Mouse (Mus musculus): ENCODE measurements around the gene Gm10799.
"Not testable (repeated sequence)": the region's sequence is repeated elsewhere in the genome, so short reads cannot be mapped to it uniquely, and the experiment has no call there.

The Gm10799 gene

GRCm38 (mm10) chr2:104069704-104070185 is 1.4 kb upstream of the Gm10799 start, which contains the start of gene Cd59b:
TSS of gene Cd59b (plus strand) at chr2:104069849.
- DNase-seq (ENCODE audit: extremely low spot score, low spot score) = peak; percentile 60

DNA sequence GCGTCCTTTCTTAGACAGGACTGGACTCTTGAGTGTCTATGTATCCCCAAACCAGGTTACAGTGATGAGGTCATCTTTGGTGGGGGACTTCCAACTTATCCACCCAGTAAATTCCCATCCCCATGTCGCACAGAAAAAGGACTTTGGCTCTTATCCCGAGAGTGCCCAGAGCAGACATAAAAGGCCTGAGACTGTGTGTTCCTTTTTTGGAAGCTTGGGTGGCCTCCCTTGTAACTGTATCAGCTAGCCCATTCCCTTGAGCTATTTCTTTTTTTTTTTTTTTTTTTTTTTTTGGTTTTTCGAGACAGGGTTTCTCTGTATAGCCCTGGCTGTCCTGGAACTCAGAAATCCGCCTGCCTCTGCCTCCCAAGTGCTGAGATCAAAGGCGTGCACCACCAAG is 2.8 kb downstream of the Gm10799 start, which contains the start of gene Gm10912:
Gm10912 (plus strand) TSS at position 301 of the 400 bp plus-strand sequence.
- not testable (repeated sequence) for DNase-seq (ENCODE audit: extremely low spot score, low spot score)

DNA sequence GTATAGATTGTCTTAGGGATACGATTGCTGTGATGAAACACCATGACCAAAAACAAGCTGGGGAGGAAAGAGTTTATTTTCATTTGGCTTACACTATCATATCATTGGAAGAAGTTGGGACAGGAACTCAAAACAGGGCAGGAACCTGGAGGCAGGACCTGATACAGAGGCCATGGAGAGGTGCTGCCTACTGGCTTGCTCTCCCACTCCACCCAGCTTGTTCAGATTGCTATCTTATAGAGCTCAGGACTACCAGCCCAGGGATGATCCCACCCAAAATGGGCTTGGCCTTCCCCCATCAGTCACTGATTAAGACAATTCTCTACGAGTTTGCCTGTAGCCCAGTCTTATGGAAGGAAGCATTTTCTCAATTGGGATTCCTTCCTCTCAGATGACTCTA is 4.2 kb downstream of the Gm10799 start:
- DNase-seq (ENCODE audit: extremely low spot score, low spot score) = no peak

GRCm38 (mm10) chr2:104062665-104063064 is 5.7 kb downstream of the Gm10799 start:
- no peak for DNase-seq (ENCODE audit: extremely low spot score, low spot score)

GRCm38 (mm10) chr2:104060996-104061395 is 7.4 kb downstream of the Gm10799 start:
- no peak for DNase-seq (ENCODE audit: extremely low spot score, low spot score)

- no peak for DNase-seq (ENCODE audit: extremely low spot score, low spot score)
Measured at GRCm38 (mm10) chr2:104059786-104060185, 8.6 kb downstream of the Gm10799 start.

DNA sequence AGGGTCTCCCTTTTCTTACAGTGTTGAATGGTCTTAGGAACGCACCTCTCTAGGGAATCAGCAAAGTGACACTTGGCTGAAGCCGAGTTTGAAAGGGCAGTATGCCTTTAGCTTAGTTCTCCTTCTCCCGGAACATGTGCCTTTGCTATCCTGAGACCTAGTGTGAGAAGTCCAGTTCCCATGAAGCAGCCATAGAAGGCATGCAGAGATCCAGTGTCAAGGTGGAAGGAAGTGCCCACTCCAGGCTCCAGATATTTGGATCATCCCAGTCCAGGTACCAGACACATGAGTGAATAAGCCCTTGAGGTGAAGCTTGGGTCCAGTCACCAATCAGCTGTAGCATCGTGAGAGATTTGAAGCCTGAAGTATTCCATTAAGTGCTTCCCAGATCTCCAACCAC is 9.4 kb downstream of the Gm10799 start:
- no peak for DNase-seq (ENCODE audit: extremely low spot score, low spot score)

- no peak for DNase-seq (ENCODE audit: extremely low spot score, low spot score)
Measured at GRCm38 (mm10) chr2:104058381-104058780, 10.0 kb downstream of the Gm10799 start.

GRCm38 (mm10) chr2:104044479-104045080 is 23.8 kb downstream of the Gm10799 start:
- DNase-seq (ENCODE audit: extremely low spot score, low spot score) = no peak

GRCm38 (mm10) chr2:104043624-104044478 is 24.5 kb downstream of the Gm10799 start:
- no peak for DNase-seq (ENCODE audit: extremely low spot score, low spot score)

GRCm38 (mm10) chr2:104042766-104043165 is 25.6 kb downstream of the Gm10799 start:
- no peak for DNase-seq (ENCODE audit: extremely low spot score, low spot score)

DNA sequence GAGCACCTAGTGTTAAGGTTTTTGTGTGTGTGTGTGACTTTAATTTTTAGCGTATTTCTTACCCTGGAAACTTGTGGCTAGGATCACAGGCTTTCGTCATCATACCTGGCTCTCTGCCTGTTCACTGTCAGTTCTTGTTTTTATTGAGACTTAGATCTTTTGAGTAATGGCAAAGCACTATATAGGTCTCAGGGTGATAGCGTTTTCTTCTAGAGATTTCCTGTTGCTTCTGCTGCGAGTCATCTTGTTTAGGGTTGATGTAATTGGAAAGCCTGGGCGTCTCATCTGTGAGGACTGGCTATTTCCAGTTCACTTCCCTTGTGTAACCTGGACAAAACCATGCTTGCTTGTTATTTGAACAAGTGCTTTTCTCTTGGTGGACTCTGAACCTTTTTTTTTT is 26.7 kb downstream of the Gm10799 start:
- DNase-seq (ENCODE audit: extremely low spot score, low spot score) = no peak

DNA sequence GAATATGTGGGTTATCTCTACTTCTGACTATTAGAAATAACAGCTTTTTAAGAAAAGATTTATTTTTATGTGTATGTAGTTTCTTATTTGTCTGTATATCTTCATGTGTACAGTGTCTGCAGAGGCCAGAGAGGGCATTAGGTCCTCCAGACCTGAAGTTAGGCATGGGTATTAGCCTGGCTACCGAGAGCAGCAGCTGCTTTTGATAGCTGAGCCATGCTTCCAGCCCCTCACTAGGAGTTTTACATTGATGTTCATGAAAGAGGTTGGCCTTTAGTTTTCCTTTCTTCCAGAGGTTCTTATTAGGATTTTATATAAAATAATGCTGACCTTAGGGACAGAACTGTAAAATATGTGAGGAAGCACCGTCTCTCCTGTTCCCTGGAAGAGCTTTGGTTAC is 30.1 kb downstream of the Gm10799 start:
- no peak for DNase-seq (ENCODE audit: extremely low spot score, low spot score)

DNA sequence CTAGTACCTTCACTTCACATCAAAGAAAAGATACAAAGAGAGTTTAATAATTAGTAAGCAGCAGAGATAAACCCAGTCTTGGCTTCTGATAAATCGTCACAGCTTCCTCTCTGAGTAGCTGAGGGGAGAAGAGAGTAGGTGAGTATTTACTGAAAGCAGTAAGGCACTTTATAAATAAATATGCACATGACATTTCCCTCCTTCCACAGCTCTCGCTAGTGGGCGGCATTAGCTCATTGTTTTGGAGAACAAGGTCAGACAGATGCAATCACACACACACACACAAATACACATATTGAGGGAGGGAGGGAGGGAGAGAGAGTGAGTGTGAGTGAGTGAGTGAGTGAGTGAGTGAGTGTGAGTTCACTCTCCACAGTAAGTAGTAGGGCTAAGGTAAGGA is 32.0 kb downstream of the Gm10799 start:
- DNase-seq (ENCODE audit: extremely low spot score, low spot score) = no peak

GRCm38 (mm10) chr2:104035595-104035994 is 32.8 kb downstream of the Gm10799 start:
- no peak for DNase-seq (ENCODE audit: extremely low spot score, low spot score)

DNA sequence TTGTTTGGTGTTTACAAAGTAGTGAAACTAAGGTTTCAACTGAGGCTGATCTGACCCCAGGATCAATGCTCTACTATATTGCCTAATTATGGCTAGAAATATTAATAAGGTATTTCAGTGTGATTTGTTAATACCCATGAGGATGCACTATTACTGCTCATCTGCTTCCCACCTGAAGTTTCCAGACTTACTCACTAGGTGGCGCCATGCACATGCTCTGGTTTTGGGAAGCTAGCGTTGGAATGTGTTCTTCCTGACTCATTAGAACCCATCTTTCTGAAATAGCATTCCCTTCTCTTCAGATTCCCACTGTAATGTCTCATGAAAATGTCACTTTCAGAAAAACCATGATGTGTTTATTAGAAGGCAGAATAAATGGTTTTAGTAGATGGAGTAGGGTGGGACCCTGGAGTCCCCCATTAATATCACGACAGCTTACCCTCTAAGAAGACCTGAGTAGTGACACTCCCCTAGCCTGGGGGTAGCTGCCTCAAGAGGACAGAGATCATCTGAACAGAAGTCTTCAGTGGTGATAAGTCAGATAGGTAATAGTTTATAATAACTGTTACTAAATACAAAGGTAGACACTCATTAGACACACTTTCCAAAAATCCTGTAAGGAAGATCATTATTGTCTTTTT is 33.4 kb downstream of the Gm10799 start:
- peak; percentile 56 for DNase-seq (ENCODE audit: extremely low spot score, low spot score)

GRCm38 (mm10) chr2:104032056-104032455 is 36.3 kb downstream of the Gm10799 start:
- DNase-seq (ENCODE audit: extremely low spot score, low spot score) = no peak

DNA sequence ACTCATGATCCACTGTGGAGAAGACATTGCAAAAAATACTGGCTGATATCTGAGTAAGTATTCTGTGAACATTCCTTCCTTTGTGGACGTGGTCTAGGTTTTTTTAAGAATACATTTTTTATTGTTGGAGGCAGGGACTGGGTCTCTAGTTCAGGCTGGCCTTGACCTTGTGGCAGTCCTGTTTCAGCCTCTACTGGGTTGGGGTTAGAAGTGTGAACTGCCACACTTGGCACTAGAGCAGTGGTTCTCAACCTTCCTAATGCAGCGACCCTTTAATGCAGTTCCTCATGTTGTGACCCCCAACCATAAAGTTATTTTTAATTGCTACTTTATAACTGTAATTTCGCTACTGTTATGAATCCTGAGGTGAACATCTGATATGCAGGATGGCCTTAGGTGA is 38.0 kb downstream of the Gm10799 start:
- no peak for DNase-seq (ENCODE audit: extremely low spot score, low spot score)

- no peak for DNase-seq (ENCODE audit: extremely low spot score, low spot score)
Measured at GRCm38 (mm10) chr2:104029074-104029473, 39.3 kb downstream of the Gm10799 start.

DNA sequence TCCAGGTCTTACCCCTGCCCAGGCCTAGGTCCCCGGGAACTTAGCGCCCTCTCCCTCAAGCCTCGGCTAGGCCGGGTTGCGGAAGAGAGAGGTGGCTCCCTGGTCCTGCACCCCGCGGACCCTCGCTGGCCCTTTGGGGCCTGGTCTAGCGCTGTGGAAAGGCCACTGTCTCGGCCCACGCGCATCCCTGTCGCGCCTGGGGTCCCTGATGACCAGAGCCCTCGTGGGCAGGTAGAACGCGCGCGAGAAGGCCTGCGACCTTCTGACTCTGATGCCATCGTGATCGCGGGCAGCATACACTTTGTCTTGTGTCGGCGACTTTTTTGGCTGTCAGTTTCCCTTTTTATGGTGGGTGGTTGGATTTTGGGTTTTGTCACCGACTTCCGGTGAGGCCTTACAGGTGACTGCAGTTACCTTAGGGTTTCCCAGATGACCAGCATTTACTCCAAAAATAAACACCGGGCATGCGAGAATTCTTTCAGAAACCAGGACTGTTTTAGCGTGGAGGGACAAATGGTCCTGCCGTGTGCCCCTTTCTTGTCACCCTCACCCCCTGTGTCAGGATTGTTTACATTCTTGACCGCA is 40.1 kb downstream of the Gm10799 start, which contains the start of gene 4931422A03Rik:
4931422A03Rik (minus strand) TSS at position 223 of the 585 bp plus-strand sequence.
- no peak for DNase-seq (ENCODE audit: extremely low spot score, low spot score)

DNA sequence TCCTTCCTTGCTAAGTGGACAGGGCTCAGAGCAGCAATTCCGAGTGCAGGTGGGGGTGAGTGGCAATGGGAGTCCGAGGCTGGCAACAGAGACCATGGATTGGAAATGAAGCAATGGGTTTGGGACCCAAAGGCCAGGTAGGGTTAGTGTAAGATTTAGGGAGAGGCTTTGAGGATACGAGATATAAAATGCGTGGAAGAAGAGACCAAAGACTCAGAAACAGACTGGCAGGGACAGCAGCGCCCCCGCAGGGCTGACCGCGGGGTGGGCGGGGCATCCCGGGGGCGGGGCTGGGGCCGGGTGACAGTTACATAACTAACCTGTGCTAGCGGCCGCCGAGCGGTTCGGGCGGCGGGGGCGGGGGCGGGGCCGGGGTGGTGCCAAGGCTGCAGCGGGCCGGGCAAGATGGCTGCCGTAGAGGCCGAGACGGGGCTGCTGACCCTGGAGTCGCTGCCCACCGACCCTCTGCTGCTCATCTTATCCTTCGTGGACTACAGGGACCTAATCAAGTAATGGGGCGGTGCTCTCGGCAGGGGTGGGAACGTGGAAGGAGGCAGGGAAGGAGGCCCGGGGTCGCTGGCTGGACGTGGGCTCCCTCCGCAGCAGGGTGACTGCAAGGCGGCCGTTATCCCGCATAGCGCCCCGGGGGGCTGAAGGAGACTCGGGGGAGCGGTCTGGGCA is 40.8 kb downstream of the Gm10799 start, which contains the start of gene Fbxo3:
Fbxo3 (plus strand) TSS at position 264 of the 681 bp plus-strand sequence.
- peak; percentile 93 for DNase-seq (ENCODE audit: extremely low spot score, low spot score)
